ENCODE assay signal across 29 mouse cellular contexts in the genomic region with DNA sequence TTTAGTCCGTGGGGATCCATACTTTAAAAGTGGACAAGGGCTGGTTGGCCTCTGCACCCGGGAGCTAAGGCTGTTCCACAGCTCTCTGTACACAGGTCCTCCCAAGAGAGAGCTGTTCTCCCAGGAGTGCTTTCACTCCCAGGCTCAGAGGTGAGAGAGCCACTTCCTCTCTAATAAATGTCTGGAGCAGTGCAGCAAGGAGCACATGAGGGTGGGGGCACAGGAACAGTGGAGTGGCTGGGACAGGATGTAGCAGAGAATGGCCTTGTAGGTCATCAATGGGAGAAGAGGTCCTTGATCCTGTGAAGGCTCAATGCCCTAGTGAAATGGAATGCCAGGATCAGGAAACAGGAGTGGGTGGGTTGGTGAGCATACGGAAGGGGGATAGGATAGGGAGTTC.
DNase-seq lines count a peak whose midpoint lies in the region; ATAC-seq and TF ChIP-seq lines count a peak whose summit lies in the region.
"Had no signal": no experiment of that assay in that cellular context is flagged by ENCODE, and none has a peak within 500 bp of the region (broad histone marks: within the 10 kb centered on the region; RNA-seq: fewer than 3 reads in every experiment).

No protein-coding gene starts in this region.

- no peak overlapping the region for H3K4me3 ChIP-seq in heart, adult 2 months
- no peak overlapping the region for H3K4me3 ChIP-seq in heart, embryonic 11.5 days (ENCODE audit: low read depth, low read length)
- no peak overlapping the region for H3K4me3 ChIP-seq in lung, embryonic 16.5 days (ENCODE audit: low read length)
- H3K4me3 ChIP-seq: embryonic facial prominence, embryonic 12.5 days; embryonic facial prominence, embryonic 15.5 days; heart, embryonic 12.5 days; heart, embryonic 15.5 days; hindbrain, embryonic 10.5 days; hindbrain, embryonic 13.5 days; intestine, embryonic 15.5 days had no signal

- 54% methylated on average over 3 of the region's 3 CpGs for WGBS in heart, adult 2 months
- WGBS in heart, embryonic 11.5 days (ENCODE audit: insufficient replicate concordance), result 73% methylated on average over 3 of the region's 3 CpGs
- 56% methylated on average over 3 of the region's 3 CpGs for WGBS in lung, embryonic 16.5 days

- no peak overlapping the region for H3K9ac ChIP-seq in heart, adult 2 months (ENCODE audit: low read depth, low read length)
- no peak overlapping the region for H3K9ac ChIP-seq in heart, embryonic 11.5 days (ENCODE audit: low read depth, low read length)
- no peak overlapping the region for H3K9ac ChIP-seq in lung, embryonic 16.5 days (ENCODE audit: low read length)
- H3K9ac ChIP-seq: embryonic facial prominence, embryonic 12.5 days; embryonic facial prominence, embryonic 15.5 days; forebrain, postnatal 0 days; heart, embryonic 12.5 days; heart, embryonic 15.5 days; hindbrain, embryonic 13.5 days; intestine, embryonic 15.5 days had no signal

- no peak for ATAC-seq in heart, embryonic 11.5 days (replicated peaks; ENCODE audit: insufficient number of reproducible peaks, low FRiP score, low TSS enrichment)
- ATAC-seq in lung, embryonic 16.5 days (ENCODE audit: low read depth), result peak; percentile 43; the same call in 1 of the 2 replicates
- peak; percentile 44; the same call in 1 of the 2 replicates for ATAC-seq in granulocyte monocyte progenitor cell, adult 5-6 weeks (replicated peaks; ENCODE audit: poor library complexity, severe bottlenecking)
- ATAC-seq: forebrain, embryonic 14.5 days; forebrain, postnatal 0 days; hindbrain, embryonic 16.5 days; intestine, embryonic 15.5 days; Patski had no signal

- TF ChIP-seq POLR2A in heart, adult 2 months (IDR thresholded peaks at IDR 0.05; ENCODE audit: insufficient read depth, low read depth, low read length), result peak; percentile 20; the same call in 1 of the 2 replicates

- DNase-seq in heart, adult 2 months, result peak in 1 of 2 experiments; percentile 25
- DNase-seq in lung, postnatal 14 days, result no peak
- DNase-seq in adrenal gland, postnatal 4 days (ENCODE audit: low spot score in 2 of 2), result no peak
- DNase-seq: adrenal gland, postnatal 10 days; adrenal gland, postnatal 36 days; B cell, adult 2 months; cerebellum, adult 11 months; cerebellum, adult 2 months; cerebellum, adult 9-11 months; cerebellum, postnatal 25 days; forebrain, postnatal 0 days; gastrocnemius, postnatal 25 days; heart, postnatal 14 days; kidney, adult 11 months had no signal

- no peak overlapping the region; the same call in 1 of the 2 replicates for H3K27ac ChIP-seq in heart, adult 2 months
- H3K27ac ChIP-seq in heart, embryonic 11.5 days (ENCODE audit: low read depth, low read length), result no peak overlapping the region
- no peak overlapping the region for H3K27ac ChIP-seq in lung, embryonic 16.5 days (ENCODE audit: low read length)
- H3K27ac ChIP-seq: embryonic facial prominence, embryonic 12.5 days; embryonic facial prominence, embryonic 15.5 days; heart, embryonic 15.5 days; hindbrain, embryonic 10.5 days; hindbrain, embryonic 13.5 days; intestine, embryonic 15.5 days had no signal

- TF ChIP-seq CTCF in heart, adult 2 months (IDR thresholded peaks at IDR 0.05), result no peak

- intact Hi-C loops in heart, adult 2 months (cut with DNase I), result no loop called here

- no peaks in the 10 kb centered on the region for H3K9me3 ChIP-seq in heart, embryonic 11.5 days (replicated peaks; ENCODE audit: control insufficient read depth, low read length)
- no peaks in the 10 kb centered on the region for H3K9me3 ChIP-seq in lung, embryonic 16.5 days (ENCODE audit: control insufficient read depth, low read length)
- H3K9me3 ChIP-seq: embryonic facial prominence, embryonic 12.5 days; embryonic facial prominence, embryonic 15.5 days; heart, embryonic 12.5 days; heart, embryonic 15.5 days; hindbrain, embryonic 10.5 days; hindbrain, embryonic 13.5 days; intestine, embryonic 15.5 days had no signal

- TF ChIP-seq EP300 in heart, adult 2 months (IDR thresholded peaks at IDR 0.05; ENCODE audit: insufficient read depth, low read depth, low read length), result peak; percentile 74

- peaks cover 2% of the 10 kb centered on the region; the same call in 1 of the 2 replicates for H3K36me3 ChIP-seq in heart, adult 2 months (ENCODE audit: control insufficient read depth, insufficient read depth, low read length)
- H3K36me3 ChIP-seq in heart, embryonic 11.5 days (ENCODE audit: control insufficient read depth, insufficient read depth, low read length), result no peaks in the 10 kb centered on the region
- H3K36me3 ChIP-seq in lung, embryonic 16.5 days (ENCODE audit: control insufficient read depth, insufficient read depth, low read length), result no peaks in the 10 kb centered on the region
- H3K36me3 ChIP-seq: embryonic facial prominence, embryonic 12.5 days; embryonic facial prominence, embryonic 15.5 days; G1E; heart, embryonic 12.5 days; heart, embryonic 15.5 days; hindbrain, embryonic 10.5 days; hindbrain, embryonic 13.5 days; intestine, embryonic 15.5 days had no signal

- H3K4me2 ChIP-seq in heart, embryonic 11.5 days, result no peak overlapping the region
- H3K4me2 ChIP-seq in lung, embryonic 16.5 days (ENCODE audit: low read depth, low read length), result no peak overlapping the region
- H3K4me2 ChIP-seq: embryonic facial prominence, embryonic 12.5 days; embryonic facial prominence, embryonic 15.5 days; heart, embryonic 12.5 days; heart, embryonic 15.5 days; hindbrain, embryonic 13.5 days; intestine, embryonic 15.5 days had no signal

- peaks cover 3% of the 10 kb centered on the region for H3K4me1 ChIP-seq in heart, adult 2 months (ENCODE audit: control insufficient read depth, insufficient read depth, low read length)
- H3K4me1 ChIP-seq in heart, embryonic 11.5 days (ENCODE audit: control insufficient read depth, insufficient read depth, low read length), result no peaks in the 10 kb centered on the region
- H3K4me1 ChIP-seq in lung, embryonic 16.5 days (replicated peaks; ENCODE audit: control insufficient read depth, insufficient read depth, low read length), result no peaks in the 10 kb centered on the region
- H3K4me1 ChIP-seq: embryonic facial prominence, embryonic 12.5 days; embryonic facial prominence, embryonic 15.5 days; heart, embryonic 12.5 days; heart, embryonic 15.5 days; hindbrain, embryonic 10.5 days; hindbrain, embryonic 13.5 days; intestine, embryonic 15.5 days had no signal

- no peaks in the 10 kb centered on the region for H3K27me3 ChIP-seq in heart, adult 2 months (ENCODE audit: control insufficient read depth, insufficient read depth, low read length)
- H3K27me3 ChIP-seq in heart, embryonic 11.5 days (ENCODE audit: control insufficient read depth, insufficient read depth, low read length), result no peaks in the 10 kb centered on the region
- H3K27me3 ChIP-seq in lung, embryonic 16.5 days (ENCODE audit: control insufficient read depth, insufficient read depth, low read depth, low read length), result no peaks in the 10 kb centered on the region
- H3K27me3 ChIP-seq: CH12.LX; embryonic facial prominence, embryonic 12.5 days; embryonic facial prominence, embryonic 15.5 days; heart, embryonic 12.5 days; heart, embryonic 15.5 days; hindbrain, embryonic 13.5 days; intestine, embryonic 15.5 days; Patski had no signal

- no peaks in the 10 kb centered on the region for H3K79me2 ChIP-seq in heart, adult 2 months (replicated peaks; ENCODE audit: control insufficient read depth, insufficient read depth, low read length)
